Mouse (Mus musculus): ENCODE data around the gene Ahdc1. TPM values are rescaled to one million over a fixed set of nuclear protein-coding genes. Genes with fewer than 3 reads are reported as not detected.

Gene Ahdc1
- total and polyA plus RNA-seq, 2 experiments from 2014 or later: 11.0 to 115 TPM

- H3K27ac ChIP-seq (ENCODE audit: low read depth, low read length): peak overlapping the region; percentile 75; the same call in 1 of the 2 replicates
- H3K4me3 ChIP-seq (ENCODE audit: low read depth, low read length): no peak overlapping the region
- DNase-seq (ENCODE audit: low spot score) (no peak), ATAC-seq (ENCODE audit: low FRiP score) (no peak)
- H3K4me2 ChIP-seq (ENCODE audit: low read depth, low read length, poor library complexity, severe bottlenecking): no peak overlapping the region
- TF ChIP-seq CTCF (IDR thresholded peaks at IDR 0.05): no peak
- H3K36me3 ChIP-seq (ENCODE audit: insufficient read depth, low read length): no peaks in the 10 kb centered on the region
- H3K9ac ChIP-seq (replicated peaks; ENCODE audit: low read length, poor library complexity, severe bottlenecking): no peak overlapping the region
- peaks cover 3% of the 10 kb centered on the region for H3K4me1 ChIP-seq (ENCODE audit: insufficient read depth, low read length)
- WGBS: 61% methylated on average over 3 of the region's 3 CpGs
- no peaks in the 10 kb centered on the region for H3K9me3 ChIP-seq (ENCODE audit: low read length)
- H3K27me3 ChIP-seq (ENCODE audit: insufficient read depth, low read length): no peaks in the 10 kb centered on the region
Observed at GRCm38 (mm10) chr4:133116756-133117470, 105.9 kb downstream of the Ahdc1 start.

- DNase-seq (ENCODE audit: low spot score): peak; percentile 76
- H3K4me2 ChIP-seq (ENCODE audit: low read depth, low read length, poor library complexity, severe bottlenecking): peak overlapping the region; percentile 22; the same call in 1 of the 2 replicates
- H3K4me1 ChIP-seq (ENCODE audit: insufficient read depth, low read length): peaks cover 3% of the 10 kb centered on the region
- no peak overlapping the region for H3K4me3 ChIP-seq (ENCODE audit: low read depth, low read length)
- peak overlapping the region; percentile 75 for H3K27ac ChIP-seq (ENCODE audit: low read depth, low read length)
- no peaks in the 10 kb centered on the region for H3K27me3 ChIP-seq (ENCODE audit: insufficient read depth, low read length)
- no peak for TF ChIP-seq CTCF (IDR thresholded peaks at IDR 0.05)
- no peaks in the 10 kb centered on the region for H3K9me3 ChIP-seq (ENCODE audit: low read length)
- peak; percentile 20; the same call in 1 of the 2 replicates for ATAC-seq (ENCODE audit: low FRiP score)
- H3K9ac ChIP-seq (replicated peaks; ENCODE audit: low read length, poor library complexity, severe bottlenecking): 0 out of 2 replicates have a peak overlapping the region, but pooled peaks have one; percentile 50
- H3K36me3 ChIP-seq (ENCODE audit: insufficient read depth, low read length): no peaks in the 10 kb centered on the region
- 18% methylated on average over 18 of the region's 18 CpGs for WGBS
Observed at GRCm38 (mm10) chr4:133117556-133118411, 106.7 kb downstream of the Ahdc1 start.

DNA sequence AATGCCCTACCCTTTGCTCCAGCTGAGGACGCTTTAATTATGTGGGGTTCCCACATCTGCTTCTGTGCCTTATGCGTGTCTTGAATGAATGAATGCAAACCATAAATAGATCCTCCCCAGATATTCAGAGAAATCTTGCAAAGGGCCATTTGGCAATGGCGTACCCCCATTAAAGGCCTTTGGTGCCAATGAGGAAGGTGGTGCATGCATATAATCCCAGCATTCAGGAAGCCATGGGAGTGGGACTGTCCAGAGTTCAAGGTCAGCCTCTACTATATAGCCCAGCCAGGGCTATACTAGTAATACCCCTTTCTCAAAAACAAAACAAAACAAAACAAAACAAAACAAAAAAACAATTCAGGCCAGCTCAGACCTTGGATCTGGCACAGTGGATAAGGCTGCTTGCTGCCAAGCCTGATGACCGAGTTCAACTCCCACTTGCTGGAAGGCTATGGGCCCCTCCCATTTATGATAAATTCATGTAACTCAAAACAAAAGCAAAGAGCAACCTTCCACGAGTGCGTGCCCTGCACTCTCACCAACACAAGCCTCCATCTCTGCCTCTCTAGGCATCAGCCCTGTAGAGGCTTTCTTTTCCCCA is 107.8 kb downstream of the Ahdc1 start:
- peaks cover 3% of the 10 kb centered on the region for H3K4me1 ChIP-seq (ENCODE audit: insufficient read depth, low read length)
- no peak overlapping the region for H3K9ac ChIP-seq (replicated peaks; ENCODE audit: low read length, poor library complexity, severe bottlenecking)
- TF ChIP-seq CTCF (IDR thresholded peaks at IDR 0.05): no peak
- H3K36me3 ChIP-seq (ENCODE audit: insufficient read depth, low read length): no peaks in the 10 kb centered on the region
- DNase-seq (ENCODE audit: low spot score): no peak
- no peak overlapping the region for H3K4me3 ChIP-seq (ENCODE audit: low read depth, low read length)
- H3K9me3 ChIP-seq (ENCODE audit: low read length): no peaks in the 10 kb centered on the region
- WGBS: 87% methylated on average over 6 of the region's 6 CpGs
- no peak for ATAC-seq (ENCODE audit: low FRiP score)
- H3K27ac ChIP-seq (ENCODE audit: low read depth, low read length): no peak overlapping the region
- no peaks in the 10 kb centered on the region for H3K27me3 ChIP-seq (ENCODE audit: insufficient read depth, low read length)
- H3K4me2 ChIP-seq (ENCODE audit: low read depth, low read length, poor library complexity, severe bottlenecking): no peak overlapping the region

DNA sequence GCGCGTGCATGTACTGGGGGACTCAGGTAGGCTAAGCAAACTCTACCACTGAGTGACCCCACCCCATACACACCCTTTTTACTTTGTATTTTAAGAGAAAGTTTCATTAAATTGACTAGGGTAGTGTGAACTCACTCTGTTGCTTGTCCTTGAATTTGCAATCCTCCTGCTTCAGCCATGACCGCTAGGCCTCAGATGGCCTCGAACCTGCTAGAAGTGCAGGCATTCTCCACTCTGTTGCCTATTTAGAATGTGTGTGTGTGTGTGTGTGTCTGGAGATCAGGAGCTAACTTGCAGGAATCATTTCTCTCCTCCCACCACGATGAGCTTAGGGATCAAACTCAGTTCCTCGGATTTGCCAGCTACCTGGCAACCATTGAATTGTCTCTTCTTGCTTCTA is 108.5 kb downstream of the Ahdc1 start:
- DNase-seq (ENCODE audit: low spot score) (no peak), ATAC-seq (ENCODE audit: low FRiP score) (no peak)
- Histone ChIP-seq H3K27ac (ENCODE audit: low read depth, low read length) (no peak overlapping the region), H3K4me2 (ENCODE audit: low read depth, low read length, poor library complexity, severe bottlenecking) (no peak overlapping the region), H3K4me1 (ENCODE audit: insufficient read depth, low read length) (peaks cover 3% of the 10 kb centered on the region), H3K9me3 (ENCODE audit: low read length) (peaks cover 3% of the 10 kb centered on the region; the same call in 1 of the 2 replicates), H3K27me3 (ENCODE audit: insufficient read depth, low read length) (no peaks in the 10 kb centered on the region), H3K9ac (replicated peaks; ENCODE audit: low read length, poor library complexity, severe bottlenecking) (no peak overlapping the region), H3K36me3 (ENCODE audit: insufficient read depth, low read length) (no peaks in the 10 kb centered on the region), H3K4me3 (ENCODE audit: low read depth, low read length) (no peak overlapping the region)
- WGBS: 77% methylated on average over 6 of the region's 6 CpGs
- no peak for TF ChIP-seq CTCF (IDR thresholded peaks at IDR 0.05)

- H3K9ac ChIP-seq (replicated peaks; ENCODE audit: low read length, poor library complexity, severe bottlenecking): no peak overlapping the region
- peaks cover 3% of the 10 kb centered on the region for H3K4me1 ChIP-seq (ENCODE audit: insufficient read depth, low read length)
- H3K27me3 ChIP-seq (ENCODE audit: insufficient read depth, low read length): no peaks in the 10 kb centered on the region
- H3K4me2 ChIP-seq (ENCODE audit: low read depth, low read length, poor library complexity, severe bottlenecking): peak overlapping the region; percentile 7
- H3K4me3 ChIP-seq (ENCODE audit: low read depth, low read length): no peak overlapping the region
- DNase-seq (ENCODE audit: low spot score) (peak; percentile 58), ATAC-seq (ENCODE audit: low FRiP score) (peak; percentile 55; the same call in 1 of the 2 replicates)
- no peaks in the 10 kb centered on the region for H3K36me3 ChIP-seq (ENCODE audit: insufficient read depth, low read length)
- WGBS: 3% methylated on average over 10 of the region's 11 CpGs
- no peak for TF ChIP-seq CTCF (IDR thresholded peaks at IDR 0.05)
- H3K27ac ChIP-seq (ENCODE audit: low read depth, low read length): peak overlapping the region; percentile 59
- peaks cover 3% of the 10 kb centered on the region; the same call in 1 of the 2 replicates for H3K9me3 ChIP-seq (ENCODE audit: low read length)
Observed at GRCm38 (mm10) chr4:133120833-133121321, 109.8 kb downstream of the Ahdc1 start.
